Mouse (Mus musculus) megakaryocyte progenitor cell, adult 5-6 weeks (primary cell): ENCODE results near the gene Samd13. TPM values are rescaled to one million over a fixed set of nuclear protein-coding genes. Genes with fewer than 3 reads are reported as not detected.

ENCODE experiments used
- ATAC-seq: replicated peaks from 2 replicates; pipeline ENCODE4 v1.8.0; 2016; ENCODE audit warnings: mild to moderate bottlenecking, moderate TSS enrichment, inconsistent platforms; ENCODE audit not compliant: poor library complexity
- total RNA-seq, 2 experiments: library from RNA; stranded (forward) in 1 of 2; stranded (reverse) in 1 of 2; fragments of 157-497, 149-512 nt in 1 of 2; fragments of 200-1000 nt in 1 of 2; gene quantifications; 2 replicates each; pipeline versions ENCODE4 v1.2.3 to v1.2.4; 2015 to 2017

Samd13 gene
- 1.1 and 1.2 TPM in 2 replicates for total RNA-seq (2015)
- 0.96 and 1.5 TPM in 2 replicates for total RNA-seq (2017)

- ATAC-seq, result peak; percentile 26
These were observed at the start of gene Samd13 for GRCm38 (mm10) chr3:146684811-146685675. TSS of gene Samd13 (minus strand) at chr3:146685592.

GRCm38 (mm10) chr3:146731499-146731898 is 46.1 kb upstream of the Samd13 start:
- no peak for ATAC-seq

- ATAC-seq, result no peak
These were observed 37.6 kb upstream of the Samd13 start for GRCm38 (mm10) chr3:146723037-146723436.

- no peak for ATAC-seq
These were observed 34.3 kb upstream of the Samd13 start for GRCm38 (mm10) chr3:146719696-146720095.

GRCm38 (mm10) chr3:146718251-146718650 is 32.9 kb upstream of the Samd13 start:
- no peak for ATAC-seq

GRCm38 (mm10) chr3:146712305-146712704 is 26.9 kb upstream of the Samd13 start:
- no peak for ATAC-seq

GRCm38 (mm10) chr3:146711559-146711958 is 26.2 kb upstream of the Samd13 start:
- peak; percentile 85 for ATAC-seq

GRCm38 (mm10) chr3:146711084-146711483 is 25.7 kb upstream of the Samd13 start:
- ATAC-seq, result no peak

- no peak for ATAC-seq
These were observed 23.7 kb upstream of the Samd13 start for GRCm38 (mm10) chr3:146709086-146709485.

- ATAC-seq, result 0 out of 2 replicates have a peak, but pooled peaks have one; percentile 16
These were observed 23.0 kb upstream of the Samd13 start for GRCm38 (mm10) chr3:146708381-146708780.

GRCm38 (mm10) chr3:146704099-146704498 is 18.7 kb upstream of the Samd13 start:
- ATAC-seq, result no peak

- peak; percentile 73 for ATAC-seq
These were observed 14.7 kb upstream of the Samd13 start for GRCm38 (mm10) chr3:146700051-146700450.

GRCm38 (mm10) chr3:146698982-146699381 is 13.6 kb upstream of the Samd13 start:
- peak; percentile 51 for ATAC-seq

- ATAC-seq, result peak; percentile 71
These were observed 7.2 kb upstream of the Samd13 start for GRCm38 (mm10) chr3:146692547-146692946.

GRCm38 (mm10) chr3:146687121-146687725 is 1.8 kb upstream of the Samd13 start:
- ATAC-seq, result no peak

- ATAC-seq, result peak; percentile 63
These were observed 1.0 kb upstream of the Samd13 start for GRCm38 (mm10) chr3:146686428-146686827.

GRCm38 (mm10) chr3:146683095-146683494 is 2.3 kb downstream of the Samd13 start:
- no peak for ATAC-seq

GRCm38 (mm10) chr3:146682140-146682651 is 3.2 kb downstream of the Samd13 start:
- peak; percentile 49 for ATAC-seq

GRCm38 (mm10) chr3:146681696-146682095 is 3.7 kb downstream of the Samd13 start:
- ATAC-seq, result peak; percentile 16

- ATAC-seq, result no peak
These were observed 4.8 kb downstream of the Samd13 start for GRCm38 (mm10) chr3:146680625-146681024.

GRCm38 (mm10) chr3:146679646-146680045 is 5.7 kb downstream of the Samd13 start:
- ATAC-seq, result no peak

GRCm38 (mm10) chr3:146676193-146676592 is 9.2 kb downstream of the Samd13 start:
- ATAC-seq, result no peak
